Mouse (Mus musculus): ENCODE data around the gene Ankrd16. TPM values are rescaled to one million over a fixed set of nuclear protein-coding genes. Genes with fewer than 3 reads are reported as not detected.

Gene Ankrd16
- total and polyA plus RNA-seq, 3 experiments = 22.4 to 23.0 (median 23.0) TPM

GRCm38 (mm10) chr2:11735853-11736252 lies 41.8 kb upstream of the Ankrd16 start:
- in situ Hi-C loops (cut with MboI; ENCODE audit: low pct_ligation_motif_present, low pct_unique_long_range_greater_than_20kb, low sequenced_read_pairs) = no loop called here
- Histone ChIP-seq H3K9ac (ENCODE audit: insufficient read depth, low read depth) (no peak overlapping the region), H3K27ac (ENCODE audit: insufficient read depth, low read depth) (no peak overlapping the region), H3K4me2 (ENCODE audit: insufficient read depth, low read depth, poor library complexity, severe bottlenecking) (no peak overlapping the region), H3K4me3 (replicated peaks in 1 of 3; ENCODE audit: low read depth in 2 of 3, low read length in 2 of 3, poor library complexity in 1 of 3) (no peak overlapping the region), H3K79me2 (replicated peaks; ENCODE audit: control insufficient read depth, extremely low read depth, insufficient read depth, poor library complexity, severe bottlenecking) (no peaks in the 10 kb centered on the region), H3K9me3 (replicated peaks; ENCODE audit: low read length) (no peaks in the 10 kb centered on the region), H3K36me3 (replicated peaks in 1 of 2; ENCODE audit: control insufficient read depth in 1 of 2, insufficient read depth in 1 of 2, low read length in 1 of 2) (peaks cover 8 to 42% of the 10 kb centered on the region in 2 experiments), H3K4me1 (ENCODE audit: control insufficient read depth in 1 of 2, insufficient read depth in 2 of 2) (no peaks in the 10 kb centered on the region), H3K27me3 (replicated peaks) (no peaks in the 10 kb centered on the region)
- dilution Hi-C loops (cut with MboI; ENCODE audit: extremely low pct_ligation_motif_present, extremely low pct_unique_long_range_greater_than_20kb, low sequenced_read_pairs) = no loop called here
- DNase-seq (ENCODE audit: extremely low read depth) = no peak
- TF ChIP-seq CTCF (conservative IDR thresholded peaks at IDR 0.05 in 1 of 2, IDR thresholded peaks at IDR 0.05 in 1 of 2; ENCODE audit: low read depth in 2 of 2, low read length in 2 of 2) (no peak), MAFK (IDR thresholded peaks at IDR 0.05; ENCODE audit: insufficient replicate concordance, low read length) (no peak), JUND (conservative IDR thresholded peaks at IDR 0.05; ENCODE audit: low read depth, low read length) (no peak), HCFC1 (IDR thresholded peaks at IDR 0.05; ENCODE audit: low read depth, low read length) (no peak), ZC3H11A (IDR thresholded peaks at IDR 0.05; ENCODE audit: low read depth, low read length) (no peak), CHD2 (IDR thresholded peaks at IDR 0.05; ENCODE audit: low read length) (no peak), NRF1 (IDR thresholded peaks at IDR 0.05; ENCODE audit: low read depth, low read length) (no peak)

DNA sequence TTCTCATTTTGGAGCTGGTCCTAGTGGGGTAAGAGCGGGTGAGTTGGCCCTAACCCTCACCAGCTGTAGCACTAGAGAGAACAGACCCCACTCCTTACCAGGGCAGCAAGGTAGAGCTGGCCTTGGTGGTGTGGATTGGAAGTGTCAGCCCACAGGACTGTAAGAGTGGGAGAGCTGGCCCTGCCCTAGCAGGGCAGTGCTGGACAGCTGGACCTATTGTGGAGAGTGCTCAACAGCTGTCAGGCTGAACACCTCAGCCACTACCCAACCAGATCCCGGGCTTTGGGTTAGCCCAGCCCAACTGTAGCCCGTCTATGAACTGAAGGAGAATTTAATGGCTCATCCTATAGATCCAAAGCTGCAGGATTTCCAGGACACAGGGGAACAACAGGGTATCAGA lies 38.9 kb upstream of the Ankrd16 start:
- Histone ChIP-seq H3K27ac (ENCODE audit: insufficient read depth, low read depth) (no peak overlapping the region), H3K4me3 (replicated peaks in 1 of 3; ENCODE audit: low read depth in 2 of 3, low read length in 2 of 3, poor library complexity in 1 of 3) (no peak overlapping the region), H3K9me3 (replicated peaks; ENCODE audit: low read length) (no peaks in the 10 kb centered on the region), H3K27me3 (replicated peaks) (no peaks in the 10 kb centered on the region), H3K9ac (ENCODE audit: insufficient read depth, low read depth) (no peak overlapping the region), H3K4me2 (ENCODE audit: insufficient read depth, low read depth, poor library complexity, severe bottlenecking) (no peak overlapping the region), H3K4me1 (ENCODE audit: control insufficient read depth in 1 of 2, insufficient read depth in 2 of 2) (no peaks in the 10 kb centered on the region), H3K79me2 (replicated peaks; ENCODE audit: control insufficient read depth, extremely low read depth, insufficient read depth, poor library complexity, severe bottlenecking) (no peaks in the 10 kb centered on the region), H3K36me3 (replicated peaks in 1 of 2; ENCODE audit: control insufficient read depth in 1 of 2, insufficient read depth in 1 of 2, low read length in 1 of 2) (peaks cover 31 to 60% of the 10 kb centered on the region in 2 experiments)
- dilution Hi-C loops (cut with MboI; ENCODE audit: extremely low pct_ligation_motif_present, extremely low pct_unique_long_range_greater_than_20kb, low sequenced_read_pairs) (no loop called here), in situ Hi-C loops (cut with MboI; ENCODE audit: low pct_ligation_motif_present, low pct_unique_long_range_greater_than_20kb, low sequenced_read_pairs) (no loop called here)
- TF ChIP-seq KAT2A (IDR thresholded peaks at IDR 0.05; ENCODE audit: insufficient replicate concordance, low read length) (no peak), IRF4 (IDR thresholded peaks at IDR 0.05; ENCODE audit: low read depth, low read length) (no peak), SMC3 (IDR thresholded peaks at IDR 0.05; ENCODE audit: low read depth, low read length) (no peak), HCFC1 (IDR thresholded peaks at IDR 0.05; ENCODE audit: low read depth, low read length) (no peak), USF2 (conservative IDR thresholded peaks at IDR 0.05; ENCODE audit: low read depth, low read length) (no peak), POLR2A (IDR thresholded peaks at IDR 0.05; ENCODE audit: low read depth, low read length) (no peak), NRF1 (IDR thresholded peaks at IDR 0.05; ENCODE audit: low read depth, low read length) (no peak), JUND (conservative IDR thresholded peaks at IDR 0.05; ENCODE audit: low read depth, low read length) (no peak)
- no peak for DNase-seq (ENCODE audit: extremely low read depth)

DNA sequence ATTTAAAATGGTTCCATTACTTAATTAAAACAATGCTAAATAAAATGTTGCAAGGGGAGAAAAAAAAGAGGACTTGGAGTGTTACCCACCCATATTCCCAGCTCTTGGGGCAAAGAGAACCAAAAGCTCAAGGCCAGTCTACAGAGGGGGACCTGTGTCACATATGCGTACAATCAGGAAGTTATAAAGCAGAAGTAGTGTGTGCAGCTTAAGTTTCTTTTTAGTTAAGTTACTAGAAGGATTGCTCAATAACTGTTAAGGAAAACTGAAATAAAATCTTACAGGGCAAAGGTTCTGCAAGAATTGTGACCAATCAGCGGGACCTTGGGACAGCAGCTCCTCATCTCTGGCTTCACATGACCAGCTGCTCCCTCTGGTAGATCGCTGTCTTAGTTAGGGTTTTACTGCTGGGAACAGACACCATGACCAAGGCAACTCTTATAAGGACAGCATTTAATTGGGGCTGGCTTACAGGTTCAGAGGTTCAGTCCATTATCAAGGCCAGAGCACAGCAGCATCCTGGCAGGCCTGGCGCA lies 38.1 kb upstream of the Ankrd16 start:
- no peak for DNase-seq (ENCODE audit: extremely low read depth)
- H3K4me2 ChIP-seq (ENCODE audit: insufficient read depth, low read depth, poor library complexity, severe bottlenecking) = no peak overlapping the region
- H3K9ac ChIP-seq (ENCODE audit: insufficient read depth, low read depth) = no peak overlapping the region
- no peaks in the 10 kb centered on the region for H3K4me1 ChIP-seq (ENCODE audit: control insufficient read depth in 1 of 2, insufficient read depth in 2 of 2)
- TF ChIP-seq ETS1 (conservative IDR thresholded peaks at IDR 0.05; ENCODE audit: low read depth, low read length) = no peak
- TF ChIP-seq MYC (IDR thresholded peaks at IDR 0.05; ENCODE audit: low read depth, low read length) = no peak
- no peak for TF ChIP-seq TCF12 (IDR thresholded peaks at IDR 0.05; ENCODE audit: low read depth, low read length)
- TF ChIP-seq RCOR1 (conservative IDR thresholded peaks at IDR 0.05; ENCODE audit: low read depth, low read length) = no peak
- no peak for TF ChIP-seq IRF4 (IDR thresholded peaks at IDR 0.05; ENCODE audit: low read depth, low read length)
- no peak for TF ChIP-seq BHLHE40 (IDR thresholded peaks at IDR 0.05; ENCODE audit: low read depth, low read length)
- no peak for TF ChIP-seq GABPA (IDR thresholded peaks at IDR 0.05; ENCODE audit: insufficient replicate concordance, low read depth, low read length)
- no peak for TF ChIP-seq USF1 (IDR thresholded peaks at IDR 0.05; ENCODE audit: low read depth, low read length)
- no peak for TF ChIP-seq SIN3A (IDR thresholded peaks at IDR 0.05; ENCODE audit: low read length)
- no peak for TF ChIP-seq NRF1 (IDR thresholded peaks at IDR 0.05; ENCODE audit: low read depth, low read length)
- H3K4me3 ChIP-seq (replicated peaks in 1 of 3; ENCODE audit: low read depth in 2 of 3, low read length in 2 of 3, poor library complexity in 1 of 3) = no peak overlapping the region
- no peaks in the 10 kb centered on the region for H3K27me3 ChIP-seq (replicated peaks)
- in situ Hi-C loops (cut with MboI; ENCODE audit: low pct_ligation_motif_present, low pct_unique_long_range_greater_than_20kb, low sequenced_read_pairs) (no loop called here), dilution Hi-C loops (cut with MboI; ENCODE audit: extremely low pct_ligation_motif_present, extremely low pct_unique_long_range_greater_than_20kb, low sequenced_read_pairs) (no loop called here)
- peaks cover 38 to 59% of the 10 kb centered on the region in 2 experiments for H3K36me3 ChIP-seq (replicated peaks in 1 of 2; ENCODE audit: control insufficient read depth in 1 of 2, insufficient read depth in 1 of 2, low read length in 1 of 2)
- no peak overlapping the region for H3K27ac ChIP-seq (ENCODE audit: insufficient read depth, low read depth)
- H3K9me3 ChIP-seq (replicated peaks; ENCODE audit: low read length) = no peaks in the 10 kb centered on the region
- H3K79me2 ChIP-seq (replicated peaks; ENCODE audit: control insufficient read depth, extremely low read depth, insufficient read depth, poor library complexity, severe bottlenecking) = no peaks in the 10 kb centered on the region

Data from CH12.LX (cell line).